13 mouse cellular contexts compared by ENCODE assay signal in genomic region chr12:112917906-112918305, GRCm38 (mm10). TPM values are rescaled to one million over a fixed set of nuclear protein-coding genes. Genes with fewer than 3 reads are reported as not detected.
DNase-seq lines count a peak whose midpoint lies in the region; ATAC-seq and TF ChIP-seq lines count a peak whose summit lies in the region.
"Had no signal": no experiment of that assay in that cellular context is flagged by ENCODE, and none has a peak within 500 bp of the region (broad histone marks: within the 10 kb centered on the region; RNA-seq: fewer than 3 reads in every experiment).

No protein-coding gene starts in this region.

- TF ChIP-seq CTCF in heart, postnatal 0 days (IDR thresholded peaks at IDR 0.05; ENCODE audit: low read depth): no peak

- DNase-seq in lung, postnatal 10 days: peak; percentile 49
- DNase-seq in lung, postnatal 25 days (ENCODE audit: low spot score): no peak
- no peak for DNase-seq in heart, postnatal 0 days (ENCODE audit: low spot score)
- no peak for DNase-seq in forebrain, embryonic 11.5 days (ENCODE audit: low spot score)
- no peak for DNase-seq in adrenal gland, postnatal 36 days
- DNase-seq: cerebellum, adult 18-20 months; forebrain, postnatal 0 days; midbrain, embryonic 14.5 days had no signal

- H3K4me2 ChIP-seq in kidney, embryonic 16.5 days (replicated peaks; ENCODE audit: low read depth, low read length): no peak overlapping the region
- no peak overlapping the region for H3K4me2 ChIP-seq in kidney, embryonic 14.5 days (replicated peaks; ENCODE audit: low read depth, low read length)
- no peak overlapping the region for H3K4me2 ChIP-seq in heart, postnatal 0 days (ENCODE audit: low read depth, low read length)
- no peak overlapping the region for H3K4me2 ChIP-seq in forebrain, embryonic 11.5 days (ENCODE audit: low read depth, low read length, severe bottlenecking)
- H3K4me2 ChIP-seq: limb, embryonic 12.5 days had no signal

- H3K9me3 ChIP-seq in kidney, embryonic 16.5 days (ENCODE audit: low read length): no peaks in the 10 kb centered on the region
- H3K9me3 ChIP-seq in kidney, embryonic 14.5 days (ENCODE audit: control insufficient read depth, low read length): no peaks in the 10 kb centered on the region
- no peaks in the 10 kb centered on the region for H3K9me3 ChIP-seq in heart, postnatal 0 days (replicated peaks; ENCODE audit: control insufficient read depth, low read length)
- H3K9me3 ChIP-seq in forebrain, embryonic 11.5 days (ENCODE audit: control insufficient read depth, low read length): no peaks in the 10 kb centered on the region
- H3K9me3 ChIP-seq: limb, embryonic 12.5 days had no signal

- no peak overlapping the region for H3K27ac ChIP-seq in kidney, embryonic 16.5 days (ENCODE audit: low read length)
- H3K27ac ChIP-seq in kidney, embryonic 14.5 days (ENCODE audit: low read depth, low read length): no peak overlapping the region
- H3K27ac ChIP-seq in heart, postnatal 0 days (ENCODE audit: low read depth): peak overlapping the region; percentile 71; the same call in 1 of the 2 replicates
- no peak overlapping the region for H3K27ac ChIP-seq in forebrain, embryonic 11.5 days (ENCODE audit: low read depth, low read length)
- H3K27ac ChIP-seq: kidney, postnatal 0 days; limb, embryonic 12.5 days had no signal

- H3K4me3 ChIP-seq in kidney, embryonic 16.5 days (ENCODE audit: low read length): no peak overlapping the region
- H3K4me3 ChIP-seq in kidney, embryonic 14.5 days (ENCODE audit: low read length): no peak overlapping the region
- no peak overlapping the region for H3K4me3 ChIP-seq in heart, postnatal 0 days (ENCODE audit: low read depth, low read length)
- no peak overlapping the region for H3K4me3 ChIP-seq in forebrain, embryonic 11.5 days (ENCODE audit: low read depth, low read length)
- H3K4me3 ChIP-seq: limb, embryonic 12.5 days had no signal

- H3K36me3 ChIP-seq in kidney, embryonic 16.5 days (ENCODE audit: insufficient read depth, low read length): no peaks in the 10 kb centered on the region
- H3K36me3 ChIP-seq in kidney, embryonic 14.5 days (ENCODE audit: control insufficient read depth, insufficient read depth, low read length): no peaks in the 10 kb centered on the region
- H3K36me3 ChIP-seq in heart, postnatal 0 days (replicated peaks; ENCODE audit: control insufficient read depth, insufficient read depth, low read length): peaks cover 11% of the 10 kb centered on the region
- H3K36me3 ChIP-seq in forebrain, embryonic 11.5 days (ENCODE audit: control insufficient read depth, insufficient read depth, low read length): no peaks in the 10 kb centered on the region
- H3K36me3 ChIP-seq: limb, embryonic 12.5 days had no signal

- H3K4me1 ChIP-seq in kidney, embryonic 16.5 days (ENCODE audit: insufficient read depth, low read length): 0 out of 2 replicates have a peak, but pooled peaks cover 7% of the 10 kb centered on the region
- no peaks in the 10 kb centered on the region for H3K4me1 ChIP-seq in kidney, embryonic 14.5 days (ENCODE audit: control insufficient read depth, insufficient read depth, low read length)
- peaks cover 20% of the 10 kb centered on the region for H3K4me1 ChIP-seq in heart, postnatal 0 days (ENCODE audit: control insufficient read depth, insufficient read depth)
- peaks cover 2% of the 10 kb centered on the region; the same call in 1 of the 2 replicates for H3K4me1 ChIP-seq in forebrain, embryonic 11.5 days (replicated peaks; ENCODE audit: control insufficient read depth, insufficient read depth, low read length)

- 0 out of 2 replicates have a peak overlapping the region, but pooled peaks have one; percentile 7 for H3K9ac ChIP-seq in kidney, embryonic 16.5 days (replicated peaks; ENCODE audit: low read length)
- H3K9ac ChIP-seq in kidney, embryonic 14.5 days (ENCODE audit: low read depth, low read length): no peak overlapping the region
- H3K9ac ChIP-seq in heart, postnatal 0 days (replicated peaks; ENCODE audit: low read depth, low read length): no peak overlapping the region
- no peak overlapping the region for H3K9ac ChIP-seq in forebrain, embryonic 11.5 days (ENCODE audit: low read length)
- H3K9ac ChIP-seq: forebrain, postnatal 0 days; limb, embryonic 12.5 days had no signal

- TF ChIP-seq EP300 in heart, postnatal 0 days (IDR thresholded peaks at IDR 0.05; ENCODE audit: low read depth): no peak

- no peaks in the 10 kb centered on the region for H3K27me3 ChIP-seq in kidney, embryonic 16.5 days (ENCODE audit: insufficient read depth, low read length)
- no peaks in the 10 kb centered on the region for H3K27me3 ChIP-seq in kidney, embryonic 14.5 days (ENCODE audit: control insufficient read depth, insufficient read depth, low read length)
- H3K27me3 ChIP-seq in heart, postnatal 0 days (ENCODE audit: control insufficient read depth, insufficient read depth, low read length): peaks cover 38% of the 10 kb centered on the region
- H3K27me3 ChIP-seq in forebrain, embryonic 11.5 days (ENCODE audit: control insufficient read depth, insufficient read depth, low read length): no peaks in the 10 kb centered on the region

- 35% methylated on average over 8 of the region's 8 CpGs for WGBS in kidney, embryonic 16.5 days
- WGBS in kidney, embryonic 14.5 days: 42% methylated on average over 8 of the region's 8 CpGs
- WGBS in heart, postnatal 0 days: 72% methylated on average over 8 of the region's 8 CpGs
- WGBS in forebrain, embryonic 11.5 days: 63% methylated on average over 8 of the region's 8 CpGs

- no peak for ATAC-seq in kidney, embryonic 16.5 days (ENCODE audit: low FRiP score, low TSS enrichment)
- ATAC-seq in kidney, embryonic 14.5 days (ENCODE audit: low FRiP score, low TSS enrichment): no peak
- ATAC-seq in heart, postnatal 0 days (ENCODE audit: insufficient read depth, low read depth): no peak
- ATAC-seq in forebrain, embryonic 11.5 days (replicated peaks; ENCODE audit: low FRiP score): no peak
- ATAC-seq: forebrain, postnatal 0 days; hindbrain, embryonic 16.5 days had no signal

RNA-seq across cellular contexts. Expression of gene Jag2, which starts 11.7 kb away (rescaled TPM):
- 2.2 and 2.5 TPM in 2 replicates for polyA plus RNA-seq in kidney, embryonic 16.5 days (2015; fragmentation: Nextera tagmentation; extraction: Ambion mirVana)
- 2.3 and 2.9 TPM in 2 replicates for polyA plus RNA-seq in kidney, embryonic 14.5 days (2014; fragmentation: Nextera tagmentation; extraction: Ambion mirVana)
- total RNA-seq in heart, postnatal 0 days (2014; rRNA removed; ENCODE audit: low replicate concordance): 22.7 and 58.5 TPM in 2 replicates
- polyA plus RNA-seq in heart, postnatal 0 days (2015; fragmentation: Nextera tagmentation; extraction: Ambion mirVana): 1.8 and 3.3 TPM in 2 replicates
- 3.2 and 4.3 TPM in 2 replicates for polyA plus RNA-seq in forebrain, embryonic 11.5 days (2014; fragmentation: Nextera tagmentation; extraction: Ambion mirVana)
- total RNA-seq in adrenal gland, postnatal 36 days (2021): 1 to 10 TPM; 4.3 to 6.5 TPM

RNA-seq across cellular contexts. Expression of gene Nudt14, which starts 24.0 kb away (rescaled TPM):
- polyA plus RNA-seq in kidney, embryonic 16.5 days (2015; fragmentation: Nextera tagmentation; extraction: Ambion mirVana): 99.1 and 104 TPM in 2 replicates
- 101 and 102 TPM in 2 replicates for polyA plus RNA-seq in kidney, embryonic 14.5 days (2014; fragmentation: Nextera tagmentation; extraction: Ambion mirVana)
- 13.5 and 33.9 TPM in 2 replicates for total RNA-seq in heart, postnatal 0 days (2014; rRNA removed; ENCODE audit: low replicate concordance)
- 28.2 and 33.2 TPM in 2 replicates for polyA plus RNA-seq in heart, postnatal 0 days (2015; fragmentation: Nextera tagmentation; extraction: Ambion mirVana)
- polyA plus RNA-seq in forebrain, embryonic 11.5 days (2014; fragmentation: Nextera tagmentation; extraction: Ambion mirVana): 57.6 and 59.2 TPM in 2 replicates
- 10 to 100 TPM; 26.5 to 34.7 TPM for total RNA-seq in adrenal gland, postnatal 36 days (2021)

RNA-seq across cellular contexts. Expression of gene Gpr132, which starts 49.9 kb away (rescaled TPM):
- 0.15 and 0.22 TPM in 2 replicates for polyA plus RNA-seq in kidney, embryonic 16.5 days (2015; fragmentation: Nextera tagmentation; extraction: Ambion mirVana)
- polyA plus RNA-seq in kidney, embryonic 14.5 days (2014; fragmentation: Nextera tagmentation; extraction: Ambion mirVana): 0.14 and 0.27 TPM in 2 replicates
- total RNA-seq in heart, postnatal 0 days (2014; rRNA removed; ENCODE audit: low replicate concordance): 0.38 TPM in 1 of 2 replicates, not detected in the other
- 0.04 TPM in 1 of 2 replicates, not detected in the other for polyA plus RNA-seq in heart, postnatal 0 days (2015; fragmentation: Nextera tagmentation; extraction: Ambion mirVana)
- polyA plus RNA-seq in forebrain, embryonic 11.5 days (2014; fragmentation: Nextera tagmentation; extraction: Ambion mirVana): not detected in 2 replicates
- total RNA-seq in adrenal gland, postnatal 36 days (2021): under 1 TPM; 0.33 to 0.40 TPM
- polyA plus RNA-seq: forebrain, postnatal 0 days; limb, embryonic 12.5 days had no signal

RNA-seq across cellular contexts. Expression of gene Btbd6, which starts 58.4 kb away (rescaled TPM):
- polyA plus RNA-seq in kidney, embryonic 16.5 days (2015; fragmentation: Nextera tagmentation; extraction: Ambion mirVana): 29.4 and 30.6 TPM in 2 replicates
- polyA plus RNA-seq in kidney, embryonic 14.5 days (2014; fragmentation: Nextera tagmentation; extraction: Ambion mirVana): 22.3 and 23.1 TPM in 2 replicates
- total RNA-seq in heart, postnatal 0 days (2014; rRNA removed; ENCODE audit: low replicate concordance): 62.7 and 70.2 TPM in 2 replicates
- polyA plus RNA-seq in heart, postnatal 0 days (2015; fragmentation: Nextera tagmentation; extraction: Ambion mirVana): 20.4 and 21.6 TPM in 2 replicates
- polyA plus RNA-seq in forebrain, embryonic 11.5 days (2014; fragmentation: Nextera tagmentation; extraction: Ambion mirVana): 26.7 and 27.8 TPM in 2 replicates
- total RNA-seq in adrenal gland, postnatal 36 days (2021): 10 to 100 TPM; 15.5 to 23.7 TPM
